Mouse (Mus musculus): ENCODE measurements around the gene Hoxc4.

Hoxc4 gene

DNA sequence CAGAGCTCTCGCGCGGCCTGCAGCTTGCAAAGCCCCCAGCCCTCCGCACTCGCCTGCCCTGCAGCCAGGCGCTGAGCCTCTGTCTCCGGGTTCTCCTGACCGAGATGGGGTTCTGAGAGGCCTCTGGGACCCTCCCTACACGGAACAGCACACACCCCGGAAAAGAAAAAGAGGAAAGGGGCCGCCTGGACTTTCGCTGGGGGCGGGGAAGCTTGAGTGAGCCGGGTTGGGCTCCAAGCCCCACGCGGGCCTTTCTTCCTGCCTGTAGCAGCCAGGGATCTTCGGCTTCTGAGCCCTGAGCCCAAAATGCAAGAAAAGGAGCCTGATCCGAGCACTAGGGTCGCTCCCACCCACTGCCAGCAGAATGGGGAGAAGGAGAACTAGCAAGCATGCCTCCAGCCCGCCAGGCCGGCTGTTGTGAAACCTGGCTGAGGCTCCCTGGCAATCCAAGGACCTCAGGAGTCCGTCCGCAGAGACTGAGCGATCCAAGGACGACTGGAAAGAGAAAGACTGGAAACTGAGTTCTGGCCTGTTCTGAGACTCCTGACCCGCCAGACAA lies 6.7 kb upstream of the Hoxc4 start:
- no peak for DNase-seq (ENCODE audit: low spot score in 2 of 2)

DNA sequence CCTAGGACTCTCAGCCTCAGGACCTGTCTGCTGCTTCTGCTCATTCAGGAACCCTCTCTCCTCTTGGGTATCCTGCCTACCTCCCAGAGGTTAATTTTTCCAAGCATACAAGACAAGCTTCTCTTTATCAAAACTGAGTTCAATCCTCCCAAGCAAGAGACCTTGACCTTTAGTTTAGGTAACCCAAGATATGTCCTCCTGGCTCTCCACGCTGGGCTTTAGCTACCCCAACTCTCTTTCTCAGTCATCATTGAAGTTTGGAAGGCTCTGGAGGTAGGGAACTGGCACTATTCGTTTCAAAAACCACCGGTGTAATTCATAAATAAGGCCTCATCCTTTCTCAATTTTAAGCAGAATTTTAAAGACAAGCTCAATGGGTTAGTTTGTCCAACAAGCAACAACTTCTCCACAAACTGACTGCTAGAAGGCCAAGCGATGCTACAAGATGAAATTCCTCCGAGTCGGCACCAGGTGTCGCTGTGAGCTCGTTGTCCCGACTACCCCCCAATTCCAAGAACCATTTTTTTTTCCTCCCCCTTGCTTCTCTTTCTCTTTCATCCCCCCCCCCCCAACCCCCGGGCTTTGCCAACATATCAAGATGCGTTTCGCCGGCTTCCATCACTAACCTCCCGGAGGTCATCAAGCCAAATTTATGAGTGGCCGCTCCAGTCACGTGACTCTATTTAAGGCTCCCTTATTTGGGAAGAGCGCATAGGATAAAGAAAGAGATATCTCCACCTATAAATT lies 5.3 kb upstream of the Hoxc4 start:
- DNase-seq (ENCODE audit: low spot score in 2 of 2) = no peak

DNA sequence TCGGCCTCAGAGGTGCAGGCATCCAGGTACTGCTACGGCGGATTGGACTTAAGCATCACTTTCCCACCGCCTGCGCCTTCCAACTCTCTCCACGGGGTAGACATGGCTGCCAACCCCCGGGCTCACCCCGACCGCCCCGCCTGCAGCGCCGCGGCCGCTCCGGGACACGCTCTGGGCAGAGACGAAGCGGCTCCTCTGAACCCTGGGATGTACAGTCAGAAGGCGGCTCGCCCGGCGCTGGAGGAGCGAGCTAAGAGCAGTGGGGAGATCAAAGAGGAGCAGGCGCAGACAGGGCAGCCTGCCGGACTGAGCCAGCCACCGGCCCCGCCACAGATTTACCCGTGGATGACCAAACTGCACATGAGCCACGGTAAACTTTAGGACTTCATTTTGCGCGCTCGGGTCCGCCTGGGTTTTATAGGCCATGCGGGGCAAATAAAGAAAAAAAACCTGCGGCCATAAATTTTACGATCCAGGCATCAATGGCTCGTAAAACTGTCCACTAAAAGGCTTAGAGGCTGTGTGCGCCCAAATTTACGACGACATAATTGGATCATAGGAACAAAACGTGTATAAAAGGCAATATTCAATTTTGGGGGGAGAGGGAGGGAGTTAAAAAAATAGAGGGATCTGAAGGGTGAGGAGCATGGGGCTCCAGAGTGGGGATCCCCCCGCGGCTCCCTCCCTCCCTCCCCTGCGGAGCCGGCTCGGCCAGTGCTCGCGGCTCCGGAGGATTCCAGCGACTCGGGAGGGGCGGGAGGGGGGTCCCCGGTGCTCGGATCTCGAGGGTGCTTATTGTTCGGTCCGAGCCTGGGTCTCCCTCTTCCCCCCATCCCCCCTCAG lies 4.3 kb upstream of the Hoxc4 start:
- no peak for DNase-seq (ENCODE audit: low spot score in 2 of 2)

DNA sequence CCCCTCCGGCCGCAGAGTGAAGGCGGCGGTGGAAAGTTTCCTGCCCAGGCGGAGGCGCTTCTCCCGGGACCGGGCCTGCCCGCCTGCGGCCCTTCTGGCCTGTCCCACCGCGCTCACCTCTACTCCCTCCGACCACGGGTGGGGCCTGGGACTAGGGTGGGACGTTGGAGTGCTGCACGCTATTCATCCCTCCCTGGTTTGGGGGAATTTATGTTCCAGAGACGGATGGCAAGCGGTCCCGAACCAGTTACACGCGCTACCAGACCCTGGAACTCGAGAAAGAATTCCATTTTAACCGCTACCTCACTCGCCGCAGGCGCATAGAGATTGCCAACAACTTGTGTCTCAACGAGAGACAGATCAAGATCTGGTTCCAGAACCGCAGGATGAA lies 3.7 kb upstream of the Hoxc4 start:
- no peak for DNase-seq (ENCODE audit: low spot score in 2 of 2)

DNA sequence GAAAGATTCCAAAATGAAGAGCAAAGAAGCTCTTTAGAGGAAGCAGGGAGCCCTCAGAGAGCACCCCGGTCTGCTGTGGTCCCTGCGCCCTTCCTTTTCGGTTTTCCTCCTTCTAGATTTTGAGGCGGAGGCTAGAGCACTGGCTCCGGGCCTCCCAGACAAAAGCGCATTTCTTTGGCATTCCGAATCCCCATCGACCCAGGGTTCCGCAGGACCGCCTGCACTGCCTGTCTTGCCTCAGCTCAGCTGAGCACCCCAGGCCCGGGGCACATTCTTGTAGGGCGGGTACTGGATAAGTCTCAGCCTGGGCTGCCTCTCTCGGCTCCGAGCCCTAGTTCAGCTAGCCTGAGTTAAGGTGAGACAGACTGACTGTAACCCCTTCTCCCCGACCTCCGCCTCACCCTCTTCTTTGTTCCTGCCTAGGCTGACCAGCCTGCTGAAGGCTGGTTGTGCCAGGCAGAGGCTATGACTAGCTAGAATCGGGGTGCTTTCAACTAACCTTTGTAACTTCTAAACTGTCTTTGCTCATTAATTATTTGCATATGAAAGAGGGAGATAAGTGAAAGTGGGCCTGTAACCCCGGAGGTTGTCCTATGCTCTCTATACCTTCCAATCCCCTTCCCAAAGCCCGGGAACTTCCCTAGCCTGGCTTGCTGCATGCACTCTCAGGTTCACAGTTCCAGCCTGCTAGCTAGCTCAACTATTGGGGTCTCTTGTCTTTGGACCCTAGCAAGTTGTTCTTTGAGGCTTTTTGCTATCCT lies 3.1 kb upstream of the Hoxc4 start:
- no peak for DNase-seq (ENCODE audit: low spot score in 2 of 2)

DNA sequence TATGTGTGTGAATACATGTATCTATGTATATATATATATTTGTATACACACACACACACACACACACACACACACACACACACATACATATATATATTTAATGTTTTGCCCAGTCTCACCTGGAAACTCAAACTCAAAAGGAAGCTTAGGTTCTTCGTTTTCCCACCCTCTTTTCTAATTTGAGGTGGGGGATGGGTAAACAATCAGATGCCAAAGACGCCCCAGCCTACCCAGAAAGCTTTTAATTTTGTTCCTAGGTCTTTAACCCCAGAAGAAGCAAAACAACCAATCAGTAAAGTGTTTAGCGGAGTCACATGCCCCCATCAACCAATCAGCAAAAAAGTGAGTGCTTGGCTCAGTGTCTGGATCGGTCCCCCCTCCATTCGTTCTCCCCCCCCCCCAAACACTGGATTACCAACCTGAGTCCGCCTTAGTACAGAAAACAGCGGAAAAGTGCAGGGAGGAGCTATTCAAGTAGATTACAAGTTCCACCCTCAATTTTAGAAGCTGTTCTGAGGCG lies 2.2 kb downstream of the Hoxc4 start:
- no peak for DNase-seq (ENCODE audit: low spot score in 2 of 2)

DNA sequence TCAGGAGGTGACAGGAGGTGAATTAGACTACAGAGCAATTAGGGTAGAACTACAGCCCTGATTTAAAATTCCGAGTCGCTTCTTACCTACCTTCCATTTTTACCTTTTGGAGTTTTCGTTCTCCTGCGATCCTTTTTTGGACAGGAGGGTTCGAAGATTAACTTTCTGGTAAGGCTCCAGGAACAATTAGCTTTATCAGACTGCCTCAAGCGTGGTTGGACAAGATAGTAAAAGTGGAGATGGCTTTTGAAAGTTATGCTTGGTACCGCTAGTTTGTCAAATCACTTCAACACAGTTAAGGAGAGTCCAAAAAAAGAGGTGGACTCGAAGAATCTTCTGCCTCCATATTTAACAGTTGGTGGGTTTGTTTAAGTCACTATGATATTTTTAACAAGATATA lies 2.8 kb downstream of the Hoxc4 start:
- DNase-seq (ENCODE audit: low spot score in 2 of 2) = no peak

DNA sequence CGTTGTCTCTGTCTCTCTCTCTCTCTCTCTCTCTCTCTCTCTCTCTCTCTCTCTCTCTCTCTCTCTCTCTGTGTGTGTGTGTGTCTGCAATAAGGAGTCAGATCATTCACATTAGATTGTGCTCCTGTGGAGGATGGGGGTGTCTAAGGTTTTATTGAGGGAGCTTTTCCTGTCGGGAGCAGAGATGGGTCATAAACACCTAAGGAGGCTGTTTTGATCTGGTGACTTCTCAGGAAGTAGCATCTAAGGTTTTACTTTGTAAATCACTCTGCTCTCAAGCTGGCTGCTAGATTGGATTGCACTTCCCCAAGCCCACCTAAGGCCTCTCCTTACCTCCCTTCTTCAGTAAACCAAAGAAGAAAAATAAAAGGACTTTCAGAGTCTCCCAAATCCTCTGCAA lies 5.4 kb downstream of the Hoxc4 start:
- no peak for DNase-seq (ENCODE audit: low spot score in 2 of 2)

DNA sequence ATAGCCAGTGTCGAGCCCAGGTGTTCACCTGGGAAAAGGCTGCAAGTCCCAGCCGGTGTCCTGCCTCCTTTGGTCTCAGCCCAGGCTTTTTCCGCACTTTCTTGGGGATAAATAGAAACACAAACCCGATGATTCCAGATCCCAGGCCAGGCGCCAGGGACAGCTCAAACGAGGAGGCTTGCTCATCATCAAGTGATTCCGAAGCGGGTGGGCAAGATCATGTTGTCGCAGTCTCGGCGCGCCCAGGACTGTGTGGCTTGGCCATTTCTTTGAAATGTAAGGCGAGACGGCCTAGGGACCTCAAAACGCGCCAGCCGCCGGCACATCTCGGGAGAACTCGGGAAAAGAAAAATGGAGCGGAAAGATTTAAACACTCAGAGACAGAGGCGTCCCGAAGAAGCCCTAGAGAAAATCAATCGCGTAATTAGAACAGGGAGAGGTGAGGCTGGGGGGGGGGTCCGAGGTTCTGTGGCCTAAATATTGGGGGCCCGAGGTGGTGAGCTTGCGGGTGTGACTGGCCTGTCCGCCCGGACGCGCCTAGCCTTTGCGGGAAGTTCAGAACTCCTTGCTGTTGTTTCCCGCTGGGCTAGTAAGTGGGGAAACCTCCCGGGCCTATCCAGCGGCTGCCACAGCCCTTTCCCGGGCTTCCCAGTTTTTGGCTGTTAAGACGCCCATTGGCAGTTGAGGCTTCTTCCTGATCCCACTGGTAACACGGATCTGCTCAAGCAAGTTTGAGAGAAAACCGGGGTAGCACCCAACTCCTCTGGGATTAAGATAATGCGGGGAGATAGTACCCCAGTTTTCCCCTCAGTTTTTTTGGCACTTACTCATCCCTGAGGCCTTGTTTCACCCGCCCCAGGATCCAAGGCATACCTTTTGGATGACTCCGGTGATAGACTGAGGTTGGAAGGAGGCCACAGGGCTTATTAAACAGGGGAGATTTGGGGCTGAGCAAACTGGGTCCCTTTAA lies 8.8 kb downstream of the Hoxc4 start:
- no peak for DNase-seq (ENCODE audit: low spot score in 2 of 2)

DNA sequence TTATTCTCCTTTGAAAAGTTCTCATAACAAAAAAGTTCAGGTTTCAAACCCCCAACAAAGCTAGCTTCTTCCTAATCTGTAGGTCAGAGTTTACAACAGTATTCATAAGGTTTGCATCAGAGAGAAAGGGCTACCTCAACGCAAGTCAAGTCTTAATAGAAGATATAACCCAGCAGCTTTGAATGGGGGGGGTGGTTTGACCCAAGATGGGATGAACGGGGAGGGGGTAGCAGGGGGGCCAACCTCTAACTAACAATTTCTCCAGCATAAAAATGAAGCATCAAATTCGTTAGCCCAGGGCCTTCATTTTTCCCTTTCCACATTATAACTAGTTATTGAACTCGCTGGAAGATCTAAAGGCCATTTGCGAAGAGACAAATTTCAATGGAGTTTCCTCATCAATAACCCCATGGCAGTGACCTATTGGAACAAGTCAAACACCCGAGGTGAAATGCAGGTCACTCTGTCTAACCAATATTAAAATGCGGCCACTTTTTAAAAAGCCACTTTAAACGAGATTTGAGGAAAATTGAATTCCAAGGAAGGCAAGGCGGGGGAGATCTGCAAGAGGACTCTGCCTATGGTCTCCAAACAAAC lies 10.3 kb downstream of the Hoxc4 start:
- no peak for DNase-seq (ENCODE audit: low spot score in 2 of 2)

DNA sequence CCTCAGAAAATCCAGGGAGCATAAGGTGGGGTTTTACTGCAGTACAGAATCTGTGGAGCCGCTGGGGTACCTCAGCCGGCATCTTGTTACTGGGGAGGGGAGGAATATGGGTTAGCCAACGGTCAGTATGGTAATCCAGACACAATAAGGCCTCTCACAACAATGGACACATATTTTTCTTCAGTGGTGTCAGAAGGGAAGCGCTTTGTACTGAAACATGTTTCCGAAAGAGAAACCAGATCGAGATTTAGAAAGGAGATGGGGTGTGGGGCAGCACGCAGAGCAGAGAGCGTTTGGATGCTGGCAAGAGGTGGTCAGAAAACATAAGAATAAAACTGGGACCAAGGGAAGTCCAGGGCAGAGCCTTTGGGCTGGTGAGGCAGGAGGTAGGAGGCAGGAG lies 11.4 kb downstream of the Hoxc4 start:
- no peak for DNase-seq (ENCODE audit: low spot score in 2 of 2)

DNA sequence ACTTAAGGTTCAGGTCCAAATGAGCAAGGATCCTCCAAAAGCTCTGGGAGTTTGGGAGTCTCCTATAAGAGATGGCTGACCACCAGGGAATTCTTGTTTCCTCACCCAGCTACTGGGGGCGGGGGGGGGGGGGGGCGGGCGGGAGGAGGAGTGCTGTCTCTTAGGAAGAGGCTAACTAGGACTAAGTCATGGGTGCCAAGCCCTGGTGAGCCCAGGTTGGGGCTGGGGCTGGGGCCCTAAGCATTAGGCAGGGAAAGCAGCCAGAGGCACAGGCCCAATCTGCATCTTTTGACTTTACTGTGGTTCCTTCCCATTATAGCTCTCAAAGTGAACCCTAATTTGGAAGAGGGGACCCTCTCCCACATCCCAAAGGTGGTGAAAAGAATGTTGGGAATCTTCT lies 13.4 kb downstream of the Hoxc4 start:
- DNase-seq (ENCODE audit: low spot score in 2 of 2) = no peak

DNA sequence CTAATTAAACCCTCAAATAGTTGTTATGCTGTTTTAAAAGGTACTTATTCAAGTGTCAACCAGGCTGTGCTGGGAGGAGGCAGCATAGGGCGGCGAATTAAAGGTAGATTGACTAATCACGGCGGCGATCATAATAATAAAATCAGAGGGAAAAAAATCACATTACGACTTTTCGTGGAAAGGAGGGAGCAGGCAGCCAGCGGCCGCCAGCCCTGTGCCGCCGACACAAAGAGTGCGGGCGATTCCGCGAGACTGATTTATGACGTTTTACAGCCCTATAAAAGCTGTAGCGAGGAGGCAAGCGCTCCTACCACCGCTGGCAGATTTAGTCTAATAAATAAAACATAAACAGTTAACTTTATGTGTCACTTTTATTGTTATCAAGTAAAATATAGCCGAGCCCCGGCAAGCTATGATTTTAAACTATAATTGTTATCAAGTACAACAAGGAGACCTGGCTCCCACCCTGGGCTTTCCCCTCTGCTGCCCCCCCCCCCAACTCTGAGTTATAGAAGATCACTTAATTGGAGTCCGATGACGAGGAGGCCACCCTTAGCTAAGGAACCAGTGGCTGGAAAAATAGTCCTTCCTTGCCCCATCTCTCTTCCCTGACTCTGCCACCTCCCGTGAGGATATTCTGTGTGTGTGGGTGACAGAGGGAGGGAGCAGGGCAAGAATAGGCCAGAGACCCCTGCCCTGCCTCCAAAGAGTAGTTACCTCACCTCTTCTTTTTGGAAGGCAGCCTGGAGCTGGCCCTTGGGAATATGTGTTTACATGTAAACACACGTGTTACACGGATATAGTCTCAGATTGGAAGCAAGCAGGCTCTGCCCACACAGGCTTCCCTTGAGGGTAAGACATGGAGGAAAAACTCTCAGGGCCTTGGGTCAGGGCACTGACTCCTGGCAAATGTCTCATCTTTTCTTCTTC lies 14.2 kb downstream of the Hoxc4 start:
- no peak for DNase-seq (ENCODE audit: low spot score in 2 of 2)

DNA sequence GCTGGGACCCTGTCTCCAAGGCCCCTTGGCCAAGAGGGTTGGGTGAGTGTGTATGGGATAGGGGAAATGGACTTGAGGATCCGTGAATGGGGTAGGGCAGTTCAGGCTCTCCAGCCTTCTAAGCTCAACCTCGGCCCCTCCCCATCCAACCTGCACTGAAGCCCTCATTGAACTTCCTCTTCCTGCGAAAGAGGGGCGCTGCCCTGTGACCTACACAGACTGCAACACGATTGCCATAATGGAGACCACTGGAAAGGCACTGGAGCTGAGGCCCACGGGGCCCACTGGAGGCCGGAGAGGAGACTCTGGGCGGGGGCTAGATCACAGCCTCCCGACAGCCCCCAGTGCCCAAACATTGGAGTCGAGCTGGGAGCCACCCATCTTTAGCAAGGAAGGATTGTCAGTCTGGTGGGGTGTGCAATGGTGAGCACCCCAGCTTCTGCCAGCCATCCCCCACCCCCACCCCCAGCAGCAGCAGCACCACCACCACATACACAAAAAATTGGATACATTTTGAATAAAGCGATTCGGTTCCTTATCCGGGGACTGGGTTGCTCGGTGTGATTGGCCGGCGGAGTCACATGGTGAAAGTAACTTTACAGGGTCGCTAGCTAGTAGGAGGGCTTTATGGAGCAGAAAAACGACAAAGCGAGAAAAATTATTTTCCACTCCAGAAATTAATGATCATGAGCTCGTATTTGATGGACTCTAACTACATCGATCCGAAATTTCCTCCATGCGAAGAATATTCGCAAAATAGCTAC lies 15.5 kb downstream of the Hoxc4 start:
- no peak for DNase-seq (ENCODE audit: low spot score in 2 of 2)

DNA sequence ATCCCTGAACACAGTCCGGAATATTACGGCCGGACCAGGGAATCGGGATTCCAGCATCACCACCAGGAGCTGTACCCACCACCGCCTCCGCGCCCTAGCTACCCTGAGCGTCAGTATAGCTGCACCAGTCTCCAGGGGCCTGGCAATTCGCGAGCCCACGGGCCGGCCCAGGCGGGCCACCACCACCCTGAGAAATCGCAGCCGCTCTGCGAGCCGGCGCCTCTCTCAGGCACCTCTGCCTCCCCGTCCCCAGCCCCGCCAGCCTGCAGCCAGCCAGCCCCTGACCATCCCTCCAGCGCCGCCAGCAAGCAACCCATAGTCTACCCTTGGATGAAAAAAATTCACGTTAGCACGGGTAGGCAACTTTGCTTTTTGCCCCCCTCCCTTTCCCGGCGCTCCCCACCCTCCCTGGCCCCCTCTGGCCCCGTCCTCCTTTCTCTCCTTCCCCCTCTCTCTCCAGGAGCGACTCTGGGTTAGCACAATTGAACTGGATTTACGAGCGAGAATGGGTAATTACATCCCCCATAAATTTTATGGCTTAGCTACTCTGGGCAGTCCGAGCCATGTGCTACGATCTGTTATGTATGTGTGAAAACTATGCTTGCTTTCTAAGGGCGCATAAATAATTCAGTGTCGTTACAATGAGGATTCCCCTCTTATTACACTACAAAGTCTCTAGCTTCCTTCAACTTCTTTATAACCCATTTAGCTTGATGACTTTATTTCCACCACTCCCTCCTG lies 16.2 kb downstream of the Hoxc4 start:
- no peak for DNase-seq (ENCODE audit: low spot score in 2 of 2)

DNA sequence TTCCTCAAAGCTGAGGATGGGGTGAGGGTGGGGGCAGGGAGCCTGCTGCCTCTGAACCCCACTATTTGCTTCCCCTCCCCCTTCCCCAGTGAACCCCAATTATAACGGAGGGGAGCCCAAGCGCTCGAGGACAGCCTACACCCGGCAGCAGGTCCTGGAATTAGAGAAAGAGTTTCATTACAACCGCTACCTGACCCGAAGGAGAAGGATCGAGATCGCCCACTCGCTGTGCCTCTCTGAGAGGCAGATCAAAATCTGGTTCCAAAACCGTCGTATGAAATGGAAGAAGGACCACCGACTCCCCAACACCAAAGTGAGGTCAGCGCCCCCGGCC lies 16.8 kb downstream of the Hoxc4 start:
- no peak for DNase-seq (ENCODE audit: low spot score in 2 of 2)

DNA sequence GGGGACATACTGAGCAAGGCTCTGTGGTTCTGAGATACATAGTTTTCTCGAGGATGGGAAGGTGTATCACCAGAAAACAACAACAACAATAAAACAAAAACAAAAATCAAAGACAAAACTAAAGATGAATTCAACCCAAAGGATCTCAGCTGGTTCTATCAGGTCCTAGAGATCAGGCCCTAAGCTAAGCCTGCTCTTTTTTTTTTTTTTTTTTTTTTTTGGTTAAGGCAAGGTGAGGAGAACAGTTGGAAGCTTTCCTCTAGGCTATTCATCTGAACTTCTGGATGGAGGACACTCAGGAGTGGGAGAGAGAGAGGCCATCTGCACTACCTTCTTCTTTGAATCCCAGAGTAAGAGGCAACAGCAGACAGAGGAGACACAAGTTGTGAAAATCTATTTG lies 18.8 kb downstream of the Hoxc4 start:
- no peak for DNase-seq (ENCODE audit: low spot score in 2 of 2)

Measured in frontal cortex, postnatal 25 days (tissue).